Mouse (Mus musculus) cerebellum, adult 2 months (tissue): Measurements from ENCODE around the gene Kalrn.

Experiments used
- CTCF ChIP-seq: fragments of 200-500 bp; IDR thresholded peaks from 2 replicates; pipeline ENCODE4 v1.5.1; 2011; ENCODE audit warnings: low read depth, mild to moderate bottlenecking, control low read depth, low read length, moderate library complexity, borderline replicate concordance; ENCODE audit not compliant: insufficient read depth
- POLR2A ChIP-seq: fragments of 200-500 bp; IDR thresholded peaks from 2 replicates; pipeline ENCODE4 v1.6.1; 2011; ENCODE audit warnings: low read length, control low read depth, borderline replicate concordance; ENCODE audit not compliant: insufficient read depth

GRCm38 (mm10) chr16:34079511-34079910 is 493.8 kb downstream of the Kalrn start:
- TF ChIP-seq CTCF (no peak), POLR2A (no peak)
